Mouse (Mus musculus) layer of hippocampus, adult 11-12 months (tissue): ENCODE measurements at regions not wholly inside any gene's neighbourhood (a gene's known extent, or its start where the extent isn't known, plus 50 kb on each side); places are given as distances from the start of the nearest gene placed in this dataset.
A peak's percentile ranks its signal among the peaks of the same experiment; 100 is the strongest.

ENCODE experiments used
- DNase-seq: peaks from one replicate; pipeline ENCODE4 v3.0.0; 2022; ENCODE audit warnings: low spot score

- no peak for DNase-seq
Observed at GRCm38 (mm10) chr10:99584855-99585254, 174.6 kb downstream of the Csl start.

- no peak for DNase-seq
Observed at GRCm38 (mm10) chr10:99592220-99592619, 167.2 kb downstream of the Csl start.

- DNase-seq, result no peak
Observed at GRCm38 (mm10) chr10:99595659-99596058, 163.8 kb downstream of the Csl start.

- DNase-seq, result peak; percentile 64
Observed at GRCm38 (mm10) chr10:99599142-99600120, 160.0 kb downstream of the Csl start.

- DNase-seq, result no peak
Observed at GRCm38 (mm10) chr10:99602331-99602730, 157.1 kb downstream of the Csl start.

GRCm38 (mm10) chr10:99604172-99604571 is 155.3 kb downstream of the Csl start:
- no peak for DNase-seq

- DNase-seq, result no peak
Observed at GRCm38 (mm10) chr10:99608477-99608876, 151.0 kb downstream of the Csl start.

- DNase-seq, result no peak
Observed at GRCm38 (mm10) chr10:99609420-99609819, 150.0 kb downstream of the Csl start.

- no peak for DNase-seq
Observed at GRCm38 (mm10) chr10:99610890-99611289, 148.6 kb downstream of the Csl start.

GRCm38 (mm10) chr10:99614392-99615249 is 144.8 kb downstream of the Csl start:
- DNase-seq, result no peak

GRCm38 (mm10) chr10:99615371-99615770 is 144.1 kb downstream of the Csl start:
- no peak for DNase-seq

- peak; percentile 95 for DNase-seq
Observed at GRCm38 (mm10) chr10:99615779-99616178, 143.7 kb downstream of the Csl start.

GRCm38 (mm10) chr10:99617623-99618022 is 141.8 kb downstream of the Csl start:
- DNase-seq, result no peak

- DNase-seq, result peak; percentile 70
Observed at GRCm38 (mm10) chr10:99619421-99620151, 139.9 kb downstream of the Csl start.

- DNase-seq, result no peak
Observed at GRCm38 (mm10) chr10:99620489-99620888, 139.0 kb downstream of the Csl start.

GRCm38 (mm10) chr10:99627355-99627754 is 132.1 kb downstream of the Csl start:
- no peak for DNase-seq

GRCm38 (mm10) chr10:99632250-99632985 is 127.0 kb downstream of the Csl start:
- no peak for DNase-seq

- no peak for DNase-seq
Observed at GRCm38 (mm10) chr10:99635796-99636195, 123.7 kb downstream of the Csl start.

GRCm38 (mm10) chr10:99639022-99639421 is 120.4 kb downstream of the Csl start:
- no peak for DNase-seq

GRCm38 (mm10) chr10:99639469-99639868 is 120.0 kb downstream of the Csl start:
- no peak for DNase-seq

- DNase-seq, result peak; percentile 67
Observed at GRCm38 (mm10) chr10:99641784-99642183, 117.7 kb downstream of the Csl start.
